Mouse (Mus musculus) frontal cortex, adult 2 months (tissue): ENCODE measurements at regions not wholly inside any gene's neighbourhood (a gene's known extent, or its start where the extent isn't known, plus 50 kb on each side); places are given as distances from the start of the nearest gene placed in this dataset.
"Not testable (repeated sequence)": the region's sequence is repeated elsewhere in the genome, so short reads cannot be mapped to it uniquely, and the experiment has no call there.

Source experiments
- DNase-seq, 2 experiments: peaks; one replicate each; pipeline ENCODE4 v3.0.0; 2022; ENCODE audit warnings: low spot score in 1 of 2; ENCODE audit errors: extremely low spot score in 1 of 2

DNA sequence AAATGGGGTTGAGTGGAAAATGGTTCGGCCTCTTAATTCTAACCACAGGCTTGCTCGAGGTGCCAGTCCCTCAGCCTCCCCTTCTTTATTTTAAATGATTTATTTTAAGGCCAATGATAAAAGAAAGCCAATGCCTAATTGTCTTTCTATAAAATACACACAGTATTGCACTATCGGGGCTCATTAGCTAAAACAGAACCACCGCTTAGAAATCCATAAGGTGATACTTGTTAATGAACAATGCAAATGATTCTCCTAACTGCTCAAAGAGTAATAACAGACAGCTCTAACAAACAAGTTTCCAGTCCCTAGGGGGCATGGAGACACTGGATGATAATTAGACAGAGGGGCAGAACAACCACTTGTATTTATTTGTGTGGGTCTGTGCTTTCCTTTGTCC is 58.8 kb downstream of the Emx2 start:
- no peak for DNase-seq

DNA sequence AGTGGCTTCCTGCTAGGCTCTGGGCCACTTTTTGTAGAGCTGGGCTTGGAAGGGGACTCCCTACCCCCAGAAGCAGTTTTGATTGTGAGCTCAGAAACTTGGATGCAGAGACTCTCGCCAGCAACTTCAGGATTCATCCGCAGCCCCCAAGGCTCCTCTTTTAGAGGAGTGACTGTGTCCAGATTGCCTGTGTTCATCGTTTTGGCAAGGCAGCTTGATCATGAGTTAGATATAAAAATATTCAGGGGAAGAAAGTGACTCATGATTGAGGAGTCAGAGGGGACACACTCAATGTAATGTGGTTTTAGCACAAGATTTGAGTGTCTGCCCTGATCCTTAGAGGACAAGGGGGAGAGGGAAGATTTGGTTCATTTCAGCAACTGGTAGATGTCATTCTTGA is 61.0 kb downstream of the Emx2 start:
- DNase-seq: peak in 1 of 2 experiments; percentile 62

DNA sequence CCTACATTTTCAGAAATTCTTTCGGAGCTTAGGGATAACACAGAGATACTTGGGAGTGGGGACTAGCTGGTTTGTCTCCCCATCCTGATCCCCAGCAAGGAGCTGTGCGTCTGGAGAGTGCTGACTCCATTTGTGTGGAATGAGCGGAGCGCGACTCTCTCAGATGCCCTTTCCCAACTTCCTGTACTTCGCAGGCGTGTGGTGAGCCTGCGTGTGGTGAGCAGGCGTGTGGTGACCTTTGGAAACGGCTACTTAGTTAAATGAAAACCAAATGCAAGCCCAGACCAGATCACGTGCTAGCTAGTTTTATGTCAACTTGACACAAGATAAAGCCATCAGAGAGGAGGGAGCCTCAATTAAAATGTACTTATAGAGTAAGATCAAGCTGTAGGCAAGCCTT is 64.0 kb downstream of the Emx2 start:
- no peak for DNase-seq

DNA sequence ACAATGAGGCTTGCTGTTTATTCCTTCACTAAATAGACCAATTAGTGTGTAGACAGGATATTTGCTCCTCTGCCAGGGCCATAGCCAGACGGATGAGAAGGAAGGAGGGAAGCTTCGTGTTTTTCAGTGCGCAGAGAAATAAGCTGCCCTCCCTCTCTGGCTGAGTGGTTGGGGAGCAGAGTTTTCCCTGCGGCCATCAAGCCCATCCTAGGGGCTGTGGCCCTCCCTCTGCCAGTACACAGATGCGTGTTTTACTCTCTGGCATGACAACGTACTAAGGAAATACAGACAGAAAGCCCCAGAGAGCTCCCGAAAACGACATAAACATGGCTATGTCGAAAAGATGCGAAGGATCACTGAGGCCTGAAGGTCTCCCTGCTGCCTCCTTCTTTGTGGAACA is 65.2 kb downstream of the Emx2 start:
- no peak for DNase-seq

DNA sequence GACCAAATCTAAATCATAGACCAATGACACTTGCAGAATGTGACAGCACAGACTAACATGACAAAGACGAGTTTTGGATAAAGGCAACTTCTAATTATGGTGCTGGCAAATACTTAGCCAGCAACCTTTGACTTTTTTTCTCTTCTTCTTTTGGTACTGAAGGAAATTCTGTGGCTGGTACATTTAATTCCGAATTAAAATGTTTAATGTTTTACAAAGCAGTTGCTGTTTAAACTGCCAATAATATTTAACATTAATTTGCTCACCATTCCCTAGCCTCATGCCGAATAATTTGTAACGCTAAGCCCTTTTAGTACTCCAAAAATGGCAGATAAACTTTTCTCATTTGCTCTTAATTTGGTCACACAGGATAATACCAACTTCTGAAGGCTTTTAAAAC is 105.9 kb downstream of the Emx2 start:
- DNase-seq: no peak

DNA sequence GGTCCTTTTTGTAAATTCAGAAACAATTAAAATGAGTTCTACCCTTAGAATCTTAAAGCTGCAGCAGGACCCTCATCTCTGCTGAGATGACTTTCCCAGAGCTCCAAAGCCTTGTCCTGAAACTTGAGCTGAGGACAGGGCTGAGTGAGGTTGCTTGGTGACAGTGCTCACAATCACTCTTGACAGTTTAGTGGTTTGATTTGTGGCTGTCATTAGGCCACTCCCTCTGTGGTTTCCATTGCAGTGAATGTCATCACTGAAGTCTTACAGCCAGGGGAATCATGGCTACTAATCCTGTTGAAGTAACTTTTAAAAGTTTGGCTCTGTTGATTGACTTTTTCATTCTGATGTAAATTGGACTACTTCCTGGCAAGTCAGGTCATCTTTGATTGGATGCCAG is 110.7 kb downstream of the Emx2 start:
- no peak for DNase-seq

DNA sequence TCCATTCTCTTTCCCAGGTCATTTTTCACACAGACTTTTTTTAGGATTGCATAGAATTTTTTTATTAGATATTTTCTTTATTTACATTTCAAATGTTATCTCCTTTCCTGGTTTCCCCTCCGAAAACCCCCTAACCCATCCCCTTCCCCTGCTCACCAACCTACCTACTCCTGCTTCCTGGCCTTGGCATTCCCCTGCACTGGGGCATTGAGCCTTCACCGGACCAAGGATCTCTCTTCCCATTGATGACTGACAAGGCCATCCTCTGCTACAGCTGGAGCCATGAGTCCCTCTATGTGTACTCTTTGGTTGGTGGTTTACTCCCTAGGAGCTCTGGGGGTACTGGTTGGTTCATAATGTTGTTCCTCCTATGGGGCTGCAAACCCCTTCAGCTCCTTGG is 111.4 kb downstream of the Emx2 start:
- DNase-seq: not testable (repeated sequence)

DNA sequence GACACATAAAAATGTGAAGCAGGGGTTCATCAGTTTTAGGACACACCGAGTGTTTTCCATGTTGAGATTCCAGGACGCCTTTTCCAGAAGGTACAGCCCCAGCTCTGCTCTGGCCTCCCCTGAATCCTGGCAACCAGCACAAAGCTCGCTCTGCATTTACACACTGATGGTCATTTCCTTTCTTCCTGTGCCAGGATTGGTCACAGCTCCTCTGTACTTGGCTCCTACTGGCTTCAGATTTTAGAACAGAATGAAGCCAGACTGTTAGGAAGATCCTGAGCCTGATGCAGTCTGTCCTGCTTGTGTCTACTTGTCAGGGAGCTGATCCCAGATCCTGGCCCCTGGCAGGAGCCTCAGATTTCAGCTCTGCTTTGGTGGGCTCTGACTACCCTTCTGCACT is 116.2 kb downstream of the Emx2 start:
- no peak for DNase-seq

DNA sequence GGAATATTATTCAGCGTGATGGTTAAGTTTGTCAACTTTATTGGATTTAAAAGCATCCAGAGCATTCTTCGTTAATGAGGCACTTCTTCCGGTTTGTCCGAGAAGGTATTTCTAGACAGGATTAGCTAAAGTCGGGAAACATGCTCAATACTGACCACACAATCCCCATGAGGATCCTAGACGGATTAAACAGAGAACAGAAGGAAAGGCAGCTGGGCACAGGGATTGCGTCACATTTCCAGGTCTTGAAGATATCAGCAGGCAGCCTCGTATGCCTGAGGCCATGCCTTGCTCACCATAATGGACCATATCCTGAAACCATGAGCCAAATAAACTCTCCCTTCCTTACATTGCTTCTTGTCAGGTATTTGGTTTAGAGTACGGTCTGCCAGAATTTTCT is 119.7 kb downstream of the Emx2 start:
- DNase-seq: no peak

DNA sequence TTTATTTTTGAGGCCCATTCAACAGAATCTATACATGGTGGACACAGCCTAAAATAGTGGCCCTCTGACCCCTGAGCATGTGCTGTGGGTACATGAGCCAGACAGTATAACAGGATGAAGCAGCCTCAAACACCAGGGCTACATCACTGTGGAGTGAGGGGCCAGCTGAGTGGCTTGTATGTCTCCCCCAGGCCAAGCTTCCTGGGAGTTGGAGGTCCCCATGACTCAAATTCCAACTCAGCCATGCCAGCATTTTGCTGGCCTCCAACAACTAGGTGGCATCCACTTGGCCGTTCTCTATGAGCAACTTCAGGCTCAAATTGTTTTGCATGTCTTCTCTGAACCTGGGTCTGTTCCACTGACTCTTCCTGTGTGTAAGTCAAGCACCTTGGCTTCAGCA is 121.5 kb downstream of the Emx2 start:
- DNase-seq: no peak

DNA sequence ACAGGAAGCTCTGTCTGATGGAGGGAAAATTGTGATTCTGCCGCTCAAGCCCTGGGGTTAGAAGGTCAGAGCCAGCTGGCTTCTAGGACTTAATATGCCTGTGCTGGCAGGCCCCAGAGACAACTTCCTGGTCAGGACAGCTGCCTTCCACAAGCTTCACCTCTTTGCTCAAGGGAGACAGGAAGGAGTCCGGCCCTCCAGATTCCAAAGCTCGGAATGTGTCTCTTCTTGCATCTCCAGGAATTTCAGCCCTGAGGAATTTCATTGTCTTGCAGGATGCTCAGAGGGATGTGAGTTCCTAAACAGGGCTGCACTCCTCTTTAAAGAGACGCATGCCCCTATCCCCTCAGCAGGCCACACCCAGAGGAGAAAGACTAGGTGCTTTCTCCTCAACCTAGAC is 127.7 kb downstream of the Emx2 start:
- no peak for DNase-seq

DNA sequence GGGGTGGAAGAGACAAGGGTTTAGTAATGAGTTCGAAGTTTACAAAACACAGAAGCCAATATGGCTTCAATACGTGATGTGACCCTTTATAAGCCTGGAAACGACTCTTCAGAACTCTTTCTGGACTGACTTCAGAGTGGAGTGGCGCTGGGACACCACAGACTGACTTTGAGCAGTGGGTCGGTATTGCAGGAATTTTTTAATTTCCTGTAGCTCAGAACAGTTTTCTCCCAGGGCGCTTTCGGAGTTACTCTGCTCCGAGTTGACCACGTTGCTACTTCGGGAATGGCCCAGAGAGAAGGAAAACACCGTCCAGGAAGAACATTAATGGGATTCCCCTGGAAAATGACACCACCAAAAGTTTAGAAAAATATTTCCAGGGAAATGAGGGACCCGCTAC is 129.1 kb downstream of the Emx2 start:
- no peak for DNase-seq

DNA sequence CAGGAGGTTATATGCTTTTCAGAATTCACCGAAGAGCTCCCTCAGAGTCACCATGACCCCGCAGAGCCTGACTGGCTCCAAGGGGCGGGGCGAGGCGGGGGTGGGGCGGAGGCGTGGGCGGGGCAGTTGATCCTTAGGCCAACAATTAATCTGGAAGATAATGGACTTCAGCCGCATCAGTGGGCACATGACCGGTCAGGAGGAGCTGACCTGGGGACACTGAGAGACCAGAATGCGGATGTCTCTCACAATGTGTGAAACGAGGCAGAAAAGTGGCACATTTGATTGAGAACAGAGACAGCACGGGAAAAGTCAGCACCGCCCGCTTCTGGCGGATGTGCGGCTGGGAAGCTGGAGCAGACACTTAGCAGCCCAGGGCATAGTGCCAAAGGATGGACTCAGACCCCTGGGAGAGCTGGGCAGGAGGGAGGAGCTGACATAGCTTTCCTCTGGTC is 129.9 kb downstream of the Emx2 start:
- DNase-seq: no peak

DNA sequence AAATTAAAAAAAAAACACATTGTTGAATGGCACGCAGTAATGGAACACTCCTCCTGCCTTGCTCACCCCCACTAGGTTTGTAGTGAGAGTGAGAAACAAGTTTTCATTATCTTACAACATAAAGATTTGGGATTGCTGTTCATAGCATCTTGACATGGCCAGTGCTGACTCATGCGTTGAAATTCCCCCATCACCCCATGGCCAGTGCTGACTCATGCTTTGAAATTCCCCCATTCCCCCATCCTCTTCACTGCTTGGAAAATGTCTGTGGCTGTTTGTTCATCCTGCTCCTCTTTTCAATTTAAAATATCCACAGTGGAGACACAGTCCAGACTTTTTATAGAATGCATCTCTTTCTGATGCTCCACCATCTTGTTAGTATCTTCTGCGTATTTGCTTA is 131.8 kb downstream of the Emx2 start:
- no peak for DNase-seq

DNA sequence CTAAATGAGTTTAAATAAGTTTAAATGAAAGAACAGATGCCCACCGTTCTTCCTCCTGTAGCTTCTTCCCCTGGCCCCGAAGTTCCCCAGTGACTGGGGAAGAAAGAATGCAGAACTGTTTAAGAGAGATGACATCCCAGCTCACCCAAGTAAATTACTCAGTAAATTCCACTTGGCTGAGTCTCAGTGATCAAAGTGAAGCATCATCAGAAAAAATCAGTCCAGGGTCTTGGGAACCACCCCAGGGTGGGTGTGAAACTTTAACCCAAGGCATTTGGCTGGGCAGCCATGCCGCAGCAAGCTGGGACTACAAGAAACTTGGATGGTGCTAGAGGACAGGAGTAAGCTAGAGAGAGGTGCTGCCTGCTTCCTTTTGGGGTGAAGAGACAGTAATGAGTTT is 133.9 kb downstream of the Emx2 start:
- DNase-seq: no peak

DNA sequence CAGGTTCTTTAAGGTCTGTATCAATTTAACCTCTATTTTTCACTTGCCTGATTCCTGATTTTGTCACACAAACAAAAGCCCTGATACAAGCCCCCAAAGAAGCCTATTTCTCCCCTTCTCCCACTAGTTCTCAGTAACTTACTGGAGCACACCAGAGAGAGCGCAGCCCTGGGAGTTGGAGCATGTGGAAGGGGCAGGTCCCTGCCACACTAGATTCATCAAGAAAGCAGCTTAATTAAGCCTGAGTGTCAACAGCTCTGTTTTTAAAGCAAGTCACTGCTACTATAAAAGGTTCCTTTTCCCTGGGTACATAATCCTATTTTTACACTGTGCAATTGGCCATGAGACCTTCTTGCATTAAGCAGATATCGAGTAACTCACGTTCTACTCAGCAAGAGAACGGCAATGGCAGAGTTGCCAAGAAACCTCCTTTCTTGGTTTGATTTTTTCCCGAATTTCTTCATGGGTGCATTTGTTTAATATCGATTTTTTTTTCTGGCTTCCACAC is 166.2 kb downstream of the Emx2 start:
- no peak for DNase-seq

DNA sequence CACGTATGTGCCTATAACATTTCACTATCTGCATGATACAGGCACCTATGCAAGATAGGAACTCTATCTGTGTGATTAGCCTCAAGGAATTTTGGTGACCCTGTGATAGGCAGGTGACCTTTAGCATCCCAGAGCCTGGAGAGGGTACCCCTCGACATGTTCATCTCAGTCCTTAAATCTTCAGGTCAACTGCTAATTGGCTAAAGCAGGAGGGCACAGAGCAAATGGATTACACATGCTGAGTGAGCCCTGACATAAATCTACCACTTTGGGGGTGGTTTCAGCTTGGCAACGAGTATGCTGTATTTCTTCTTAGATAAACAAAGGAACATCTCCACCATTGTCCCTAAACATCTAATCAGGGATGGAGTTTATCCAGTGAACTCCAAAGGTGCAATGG is 169.5 kb downstream of the Emx2 start:
- no peak for DNase-seq

DNA sequence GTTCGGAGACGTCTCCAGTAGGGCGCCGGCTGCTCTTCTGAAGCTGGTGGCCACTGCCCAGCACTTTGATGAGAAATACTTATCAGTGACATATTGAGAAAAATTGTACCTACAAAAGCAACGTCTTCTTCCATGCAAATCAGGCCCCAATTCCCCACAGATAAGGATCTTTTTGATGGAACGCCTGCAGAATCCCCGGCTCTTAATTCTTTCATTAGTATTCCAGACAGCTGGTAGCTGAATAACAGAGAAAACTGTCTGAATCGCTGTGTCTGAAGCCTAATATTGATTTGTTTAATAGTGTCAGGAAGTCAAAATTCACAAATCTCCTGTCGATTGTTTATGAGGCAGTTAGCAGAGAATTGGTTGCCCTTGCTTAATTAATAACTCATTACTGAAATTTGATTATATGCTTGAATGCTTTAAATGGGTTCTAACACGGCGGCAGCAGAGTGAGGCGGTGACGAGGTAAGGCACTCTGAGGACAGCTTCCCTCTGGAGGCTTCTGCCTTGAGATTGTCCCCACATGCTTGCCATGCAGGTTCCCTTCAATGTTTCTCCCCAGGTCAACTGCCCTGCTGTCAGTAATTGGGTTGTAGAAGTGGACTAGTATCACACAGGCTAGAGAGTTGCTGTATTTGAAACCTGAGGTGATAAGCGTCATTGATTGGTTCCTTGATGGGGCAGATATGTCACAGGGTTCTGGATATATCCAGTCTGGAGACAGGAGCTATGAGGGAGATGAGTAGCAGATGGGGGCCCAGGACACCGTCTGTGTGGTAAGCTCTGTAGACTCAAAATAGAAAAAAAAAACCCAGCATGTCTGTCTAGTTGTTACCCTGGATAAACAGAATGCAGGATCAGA is 170.4 kb downstream of the Emx2 start:
- no peak for DNase-seq

DNA sequence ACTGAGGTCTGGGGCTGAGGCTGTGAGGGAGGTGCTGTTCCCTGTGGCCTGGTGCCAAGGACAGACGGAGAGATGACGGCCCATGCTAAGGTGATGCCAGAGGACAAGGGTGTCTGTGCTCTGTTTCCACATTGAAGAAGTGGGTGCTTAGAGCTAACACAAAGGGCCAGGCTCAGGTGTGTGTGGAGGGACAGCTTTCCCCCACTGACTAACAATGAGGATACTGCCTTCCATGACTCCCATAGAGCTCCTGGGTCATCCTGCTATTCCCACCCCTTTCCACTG is 170.9 kb downstream of the Emx2 start:
- no peak for DNase-seq

DNA sequence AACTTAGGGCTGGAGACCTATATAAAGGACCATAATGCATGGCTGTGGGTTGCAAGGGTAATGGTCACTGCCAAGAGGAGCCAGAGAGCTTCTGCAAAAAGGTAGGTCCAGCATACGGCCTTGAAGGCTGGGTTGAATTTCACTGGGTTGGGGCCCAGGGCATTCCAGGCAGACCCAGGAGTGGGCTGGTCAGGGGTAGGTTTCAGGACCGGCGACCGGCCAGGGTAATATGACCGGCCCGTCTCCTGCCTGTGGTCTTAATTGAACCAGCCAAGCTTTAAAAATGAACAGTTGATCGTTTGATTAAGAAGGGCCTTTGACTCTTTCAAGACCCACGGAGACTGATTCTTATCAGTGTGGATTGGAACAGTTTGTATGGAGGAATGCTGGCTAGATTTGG is 171.9 kb downstream of the Emx2 start:
- DNase-seq: no peak

DNA sequence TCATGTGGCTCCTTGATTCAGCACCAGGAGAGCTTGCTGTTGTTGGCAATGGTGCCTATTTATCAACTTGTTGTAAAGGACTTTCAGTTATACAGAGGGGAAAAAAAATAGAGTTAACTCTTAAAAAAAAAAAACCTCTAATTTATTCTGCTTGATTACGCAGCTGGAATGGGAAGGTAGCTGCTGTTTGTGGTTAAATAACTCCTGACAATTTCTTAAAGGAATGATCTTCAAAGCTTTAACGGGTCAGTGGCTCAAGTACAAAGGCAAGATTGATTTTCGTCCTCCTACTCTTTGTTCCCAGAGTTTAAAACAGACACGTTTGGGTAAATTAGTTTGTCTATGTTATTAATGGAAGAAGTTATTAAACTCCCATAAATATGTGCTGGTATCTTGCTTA is 172.5 kb downstream of the Emx2 start:
- no peak for DNase-seq

DNA sequence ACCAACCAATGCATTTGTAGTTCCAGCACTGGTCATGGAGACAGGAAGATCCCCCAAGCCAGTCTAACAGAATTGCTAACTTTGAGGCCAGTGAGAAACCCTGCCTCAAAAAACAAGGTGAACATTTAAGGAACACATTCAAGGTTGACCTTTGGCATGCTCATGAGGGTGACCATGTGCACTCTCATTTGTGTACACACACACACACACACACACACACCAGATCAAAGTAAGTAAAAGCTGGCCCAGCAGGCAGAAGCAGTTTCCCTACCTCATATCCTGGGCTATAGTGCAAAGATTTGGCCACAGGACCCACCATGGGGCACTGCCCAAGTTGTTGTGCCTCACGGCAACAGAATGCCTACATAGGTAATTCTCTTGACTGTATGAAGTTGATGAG is 173.4 kb downstream of the Emx2 start:
- DNase-seq: no peak

DNA sequence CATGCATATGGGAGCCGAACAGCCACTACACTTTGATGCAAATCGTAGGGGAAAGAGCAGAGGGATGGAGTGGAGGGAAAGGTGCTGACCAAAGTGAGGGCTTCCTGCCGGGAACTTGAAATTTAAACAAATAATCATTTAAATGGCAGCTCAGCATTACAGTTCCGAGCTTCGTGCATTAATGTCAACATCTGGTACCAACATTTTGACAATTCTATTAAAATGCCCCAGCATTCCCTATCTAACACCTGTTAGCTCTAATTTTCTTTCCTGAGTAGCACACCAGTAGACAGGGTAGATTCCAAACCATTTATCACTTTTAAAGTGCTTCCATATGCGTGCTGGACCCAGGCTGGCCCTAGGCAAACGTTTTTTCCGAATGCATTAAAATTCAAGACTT is 178.1 kb downstream of the Emx2 start:
- DNase-seq: no peak
